Mouse (Mus musculus): ENCODE results near the gene Btbd3. TPM values are rescaled to one million over a fixed set of nuclear protein-coding genes. Genes with fewer than 3 reads are reported as not detected.
"Not testable (repeated sequence)": the region's sequence is repeated elsewhere in the genome, so short reads cannot be mapped to it uniquely, and the experiment has no call there.

The Btbd3 gene
- polyA plus RNA-seq, 1 experiment from 2014 or later, result 8.2 TPM

DNA sequence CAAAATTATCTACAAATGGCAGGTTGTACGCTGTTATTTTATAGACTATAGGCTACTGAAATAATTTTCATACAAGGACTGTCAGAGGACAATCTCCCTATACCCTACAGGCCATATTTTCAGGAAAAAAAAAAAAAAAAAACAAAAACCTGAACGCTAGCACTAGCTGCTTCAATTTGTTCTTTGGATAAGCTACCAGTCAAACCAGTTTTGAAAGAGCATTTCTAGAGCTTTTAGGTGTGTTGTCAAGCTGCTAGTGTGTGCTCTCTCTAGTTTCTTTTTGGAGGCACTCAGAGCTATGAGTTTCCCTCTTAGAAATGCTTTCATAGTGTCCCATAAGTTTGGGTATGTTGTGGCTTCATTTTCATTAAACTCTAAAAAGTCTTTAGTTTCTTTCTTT is 77.8 kb downstream of the Btbd3 start:
- not testable (repeated sequence) for H3K9me3 ChIP-seq (ENCODE audit: control insufficient read depth, low read length); ATAC-seq (replicated peaks; ENCODE audit: low FRiP score); H3K36me3 ChIP-seq (ENCODE audit: control insufficient read depth, insufficient read depth, low read length); H3K4me2 ChIP-seq; H3K4me3 ChIP-seq (ENCODE audit: low read depth, low read length); DNase-seq (ENCODE audit: low spot score); H3K27me3 ChIP-seq (replicated peaks; ENCODE audit: control insufficient read depth, insufficient read depth, low read length); H3K9ac ChIP-seq (ENCODE audit: low read depth, low read length); H3K4me1 ChIP-seq (replicated peaks; ENCODE audit: control insufficient read depth, insufficient read depth, low read length); H3K27ac ChIP-seq (ENCODE audit: low read depth, low read length)
- WGBS, result 63% methylated on average over 2 of the region's 2 CpGs

DNA sequence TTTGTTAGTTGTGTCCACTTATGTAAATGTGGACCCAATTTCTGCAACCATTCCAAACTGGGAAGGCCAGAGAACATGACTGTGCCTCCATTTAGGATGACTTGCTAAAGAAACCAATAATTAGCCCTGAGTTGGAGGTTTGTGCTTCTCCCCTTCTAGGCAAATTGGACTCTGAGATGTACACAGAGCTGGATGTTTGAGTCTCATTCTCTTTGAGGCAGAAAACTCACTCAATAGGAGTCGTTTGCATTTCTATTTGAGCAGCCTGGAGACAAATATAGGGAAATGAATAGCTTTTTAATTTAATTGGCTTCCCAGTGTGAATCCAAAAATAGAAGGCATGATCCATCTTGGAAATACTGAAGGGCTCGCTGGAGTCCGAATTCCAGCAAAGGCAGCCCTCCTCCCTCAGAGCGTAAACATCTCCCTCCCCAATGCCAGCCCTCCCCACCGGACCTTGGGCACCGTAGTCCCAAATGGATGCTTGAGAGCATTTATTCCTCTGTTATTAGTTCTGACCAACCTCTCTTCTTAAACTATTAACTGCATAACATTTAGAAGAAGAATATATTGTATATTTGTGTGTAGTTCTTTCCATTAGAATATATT is 81.6 kb downstream of the Btbd3 start:
- Histone ChIP-seq H3K27ac (ENCODE audit: low read depth, low read length) (no peak overlapping the region), H3K9ac (ENCODE audit: low read depth, low read length) (no peak overlapping the region), H3K9me3 (ENCODE audit: control insufficient read depth, low read length) (no peaks in the 10 kb centered on the region), H3K4me1 (replicated peaks; ENCODE audit: control insufficient read depth, insufficient read depth, low read length) (no peaks in the 10 kb centered on the region), H3K4me2 (no peak overlapping the region), H3K4me3 (ENCODE audit: low read depth, low read length) (no peak overlapping the region), H3K36me3 (ENCODE audit: control insufficient read depth, insufficient read depth, low read length) (no peaks in the 10 kb centered on the region), H3K27me3 (replicated peaks; ENCODE audit: control insufficient read depth, insufficient read depth, low read length) (no peaks in the 10 kb centered on the region)
- 75% methylated on average over 6 of the region's 6 CpGs for WGBS
- DNase-seq (ENCODE audit: low spot score), result no peak
- no peak for ATAC-seq (replicated peaks; ENCODE audit: low FRiP score)

DNA sequence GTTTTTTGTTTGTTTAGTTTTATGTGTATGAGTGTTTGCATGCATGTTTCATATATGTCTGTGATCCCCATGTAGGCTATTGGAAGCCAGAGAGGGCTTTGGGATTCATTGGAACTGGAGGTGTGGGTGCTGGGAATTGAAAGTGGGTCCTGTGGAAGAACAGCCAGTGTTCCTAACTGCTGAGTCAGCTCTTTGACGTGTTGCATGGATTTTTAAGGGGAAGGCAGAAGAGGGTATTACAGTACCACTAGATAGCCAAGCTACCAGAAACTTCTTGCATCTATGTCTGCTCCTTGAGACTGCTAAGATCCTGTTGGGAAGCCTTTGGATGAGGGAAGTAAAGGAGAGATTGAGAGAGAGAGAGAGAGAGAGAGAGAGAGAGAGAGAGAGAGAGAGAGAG is 82.2 kb downstream of the Btbd3 start:
- H3K36me3 ChIP-seq (ENCODE audit: control insufficient read depth, insufficient read depth, low read length), result no peaks in the 10 kb centered on the region
- H3K9ac ChIP-seq (ENCODE audit: low read depth, low read length), result no peak overlapping the region
- H3K9me3 ChIP-seq (ENCODE audit: control insufficient read depth, low read length), result no peaks in the 10 kb centered on the region
- H3K27me3 ChIP-seq (replicated peaks; ENCODE audit: control insufficient read depth, insufficient read depth, low read length), result no peaks in the 10 kb centered on the region
- 81% methylated on average over 1 of the region's 1 CpGs for WGBS
- H3K4me2 ChIP-seq, result no peak overlapping the region
- no peaks in the 10 kb centered on the region for H3K4me1 ChIP-seq (replicated peaks; ENCODE audit: control insufficient read depth, insufficient read depth, low read length)
- ATAC-seq (replicated peaks; ENCODE audit: low FRiP score) (no peak), DNase-seq (ENCODE audit: low spot score) (no peak)
- no peak overlapping the region for H3K4me3 ChIP-seq (ENCODE audit: low read depth, low read length)
- no peak overlapping the region for H3K27ac ChIP-seq (ENCODE audit: low read depth, low read length)

DNA sequence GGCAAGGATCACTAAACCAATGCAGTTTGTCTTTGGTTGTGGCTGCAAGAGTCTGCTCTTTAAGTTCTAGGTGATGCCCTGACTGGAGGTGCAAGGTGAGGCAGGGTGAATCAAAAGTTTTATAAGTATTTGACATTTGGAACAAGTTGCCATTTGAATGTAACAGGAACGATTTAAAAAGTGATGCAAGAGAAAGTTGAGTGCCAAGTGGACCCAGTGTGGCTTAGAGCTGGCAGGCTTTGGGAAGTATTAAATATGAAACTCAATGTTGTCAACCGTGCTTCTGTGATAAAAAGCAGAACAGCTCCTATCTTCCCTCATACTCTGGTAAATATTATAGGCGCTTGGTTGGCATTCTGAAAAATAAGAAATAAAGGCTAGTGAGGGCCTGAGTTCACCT is 99.0 kb downstream of the Btbd3 start:
- Histone ChIP-seq H3K27ac (ENCODE audit: low read depth, low read length) (no peak overlapping the region), H3K4me1 (replicated peaks; ENCODE audit: control insufficient read depth, insufficient read depth, low read length) (no peaks in the 10 kb centered on the region), H3K36me3 (ENCODE audit: control insufficient read depth, insufficient read depth, low read length) (no peaks in the 10 kb centered on the region), H3K4me2 (no peak overlapping the region), H3K9me3 (ENCODE audit: control insufficient read depth, low read length) (no peaks in the 10 kb centered on the region), H3K27me3 (replicated peaks; ENCODE audit: control insufficient read depth, insufficient read depth, low read length) (no peaks in the 10 kb centered on the region), H3K9ac (ENCODE audit: low read depth, low read length) (no peak overlapping the region), H3K4me3 (ENCODE audit: low read depth, low read length) (no peak overlapping the region)
- WGBS, result 77% methylated on average over 3 of the region's 3 CpGs
- no peak for DNase-seq (ENCODE audit: low spot score)
- no peak for ATAC-seq (replicated peaks; ENCODE audit: low FRiP score)

DNA sequence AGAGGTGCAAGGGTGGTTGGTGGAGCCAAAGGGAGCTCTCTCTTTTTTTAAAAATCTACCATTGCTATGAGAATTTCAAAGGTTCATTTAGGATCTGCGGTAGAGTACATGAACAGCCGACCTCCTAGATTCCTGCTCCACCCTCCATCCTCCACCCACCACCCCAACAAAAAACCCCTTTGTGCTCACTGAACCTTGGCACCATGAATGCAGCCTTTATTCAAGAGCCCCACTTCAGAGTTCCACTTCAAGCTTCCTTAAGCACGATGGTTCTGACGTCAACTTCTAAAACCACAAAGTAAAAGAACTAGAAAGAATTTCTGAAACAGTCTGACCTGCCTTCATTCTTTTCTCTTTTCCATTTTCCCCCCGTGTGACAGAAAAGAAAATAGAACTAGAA is 106.1 kb downstream of the Btbd3 start:
- Histone ChIP-seq H3K9ac (ENCODE audit: low read depth, low read length) (no peak overlapping the region), H3K27me3 (replicated peaks; ENCODE audit: control insufficient read depth, insufficient read depth, low read length) (no peaks in the 10 kb centered on the region), H3K4me1 (replicated peaks; ENCODE audit: control insufficient read depth, insufficient read depth, low read length) (no peaks in the 10 kb centered on the region), H3K9me3 (ENCODE audit: control insufficient read depth, low read length) (no peaks in the 10 kb centered on the region), H3K27ac (ENCODE audit: low read depth, low read length) (no peak overlapping the region), H3K4me3 (ENCODE audit: low read depth, low read length) (no peak overlapping the region), H3K36me3 (ENCODE audit: control insufficient read depth, insufficient read depth, low read length) (no peaks in the 10 kb centered on the region), H3K4me2 (no peak overlapping the region)
- ATAC-seq (replicated peaks; ENCODE audit: low FRiP score), result no peak
- DNase-seq (ENCODE audit: low spot score), result no peak
- 71% methylated on average over 5 of the region's 5 CpGs for WGBS

DNA sequence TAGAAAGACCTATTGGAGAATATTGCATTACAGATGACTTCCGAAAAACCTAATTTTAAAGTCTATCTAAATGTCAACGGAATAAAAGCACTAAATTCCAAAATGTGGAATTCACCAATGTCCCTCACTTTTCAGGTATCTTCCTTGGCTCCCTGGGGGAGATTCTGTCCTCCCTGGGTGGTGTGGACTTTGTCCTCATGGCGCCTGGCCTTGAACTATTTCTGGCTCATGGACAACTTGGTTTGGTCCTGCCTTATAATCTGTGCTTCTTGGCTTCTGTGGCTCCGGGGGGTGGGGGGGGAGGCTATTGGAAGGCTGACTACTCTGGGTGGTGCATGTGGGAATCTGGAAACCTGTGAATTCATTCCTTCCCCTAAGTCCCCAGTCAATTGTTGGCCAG is 109.0 kb downstream of the Btbd3 start:
- H3K9ac ChIP-seq (ENCODE audit: low read depth, low read length), result no peak overlapping the region
- H3K9me3 ChIP-seq (ENCODE audit: control insufficient read depth, low read length), result no peaks in the 10 kb centered on the region
- ATAC-seq (replicated peaks; ENCODE audit: low FRiP score), result no peak
- no peak for DNase-seq (ENCODE audit: low spot score)
- no peaks in the 10 kb centered on the region for H3K36me3 ChIP-seq (ENCODE audit: control insufficient read depth, insufficient read depth, low read length)
- H3K4me2 ChIP-seq, result no peak overlapping the region
- H3K27ac ChIP-seq (ENCODE audit: low read depth, low read length), result no peak overlapping the region
- 74% methylated on average over 4 of the region's 4 CpGs for WGBS
- H3K27me3 ChIP-seq (replicated peaks; ENCODE audit: control insufficient read depth, insufficient read depth, low read length), result no peaks in the 10 kb centered on the region
- no peak overlapping the region for H3K4me3 ChIP-seq (ENCODE audit: low read depth, low read length)
- no peaks in the 10 kb centered on the region for H3K4me1 ChIP-seq (replicated peaks; ENCODE audit: control insufficient read depth, insufficient read depth, low read length)

DNA sequence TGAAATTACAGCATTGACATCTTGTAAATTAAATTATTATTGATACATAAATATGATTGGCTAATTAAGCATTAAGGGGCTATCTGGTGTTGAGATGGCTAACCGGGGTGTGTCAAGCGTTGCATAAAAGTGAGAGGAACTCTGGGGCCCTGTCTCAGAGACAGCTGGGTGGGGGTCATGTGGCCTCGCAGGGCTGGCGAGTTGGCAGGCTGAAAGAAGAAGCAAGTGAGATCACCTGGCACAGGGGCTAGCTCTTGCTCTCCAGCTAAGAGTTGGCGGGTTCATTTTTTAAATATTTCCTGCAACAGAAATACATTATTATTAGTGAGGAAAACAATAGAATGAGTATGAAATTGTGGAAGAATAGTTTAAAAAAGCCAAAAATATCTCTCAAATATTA is 118.2 kb downstream of the Btbd3 start:
- ATAC-seq (replicated peaks; ENCODE audit: low FRiP score) (no peak), DNase-seq (ENCODE audit: low spot score) (no peak)
- H3K9ac ChIP-seq (ENCODE audit: low read depth, low read length), result no peak overlapping the region
- no peak overlapping the region for H3K4me3 ChIP-seq (ENCODE audit: low read depth, low read length)
- H3K4me2 ChIP-seq, result no peak overlapping the region
- H3K27me3 ChIP-seq (replicated peaks; ENCODE audit: control insufficient read depth, insufficient read depth, low read length), result no peaks in the 10 kb centered on the region
- H3K9me3 ChIP-seq (ENCODE audit: control insufficient read depth, low read length), result no peaks in the 10 kb centered on the region
- H3K4me1 ChIP-seq (replicated peaks; ENCODE audit: control insufficient read depth, insufficient read depth, low read length), result no peaks in the 10 kb centered on the region
- no peak overlapping the region for H3K27ac ChIP-seq (ENCODE audit: low read depth, low read length)
- H3K36me3 ChIP-seq (ENCODE audit: control insufficient read depth, insufficient read depth, low read length), result no peaks in the 10 kb centered on the region
- 82% methylated on average over 5 of the region's 5 CpGs for WGBS

DNA sequence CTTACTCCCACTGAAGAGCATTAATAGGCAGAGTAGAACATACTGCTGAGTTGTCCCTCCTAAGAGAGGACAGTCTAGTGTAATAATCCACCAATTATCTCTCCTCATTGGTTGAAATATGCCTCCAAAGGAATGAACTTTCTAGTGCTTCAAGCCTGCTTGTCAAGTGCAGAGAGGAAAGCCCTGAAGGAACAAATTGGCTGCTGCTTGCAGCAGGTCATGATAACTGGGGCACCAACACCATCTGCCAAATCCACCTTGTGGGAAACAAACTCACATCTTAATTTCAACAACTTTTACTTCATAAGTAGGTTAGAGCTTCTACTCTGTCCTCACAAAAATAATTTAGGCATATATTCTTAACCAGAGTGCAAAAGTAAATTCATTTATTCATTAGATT is 122.5 kb downstream of the Btbd3 start:
- Histone ChIP-seq H3K27me3 (replicated peaks; ENCODE audit: control insufficient read depth, insufficient read depth, low read length) (no peaks in the 10 kb centered on the region), H3K36me3 (ENCODE audit: control insufficient read depth, insufficient read depth, low read length) (no peaks in the 10 kb centered on the region), H3K4me1 (replicated peaks; ENCODE audit: control insufficient read depth, insufficient read depth, low read length) (no peaks in the 10 kb centered on the region), H3K27ac (ENCODE audit: low read depth, low read length) (no peak overlapping the region), H3K9ac (ENCODE audit: low read depth, low read length) (no peak overlapping the region), H3K4me3 (ENCODE audit: low read depth, low read length) (no peak overlapping the region), H3K9me3 (ENCODE audit: control insufficient read depth, low read length) (no peaks in the 10 kb centered on the region), H3K4me2 (no peak overlapping the region)
- no peak for DNase-seq (ENCODE audit: low spot score)
- no peak for ATAC-seq (replicated peaks; ENCODE audit: low FRiP score)

DNA sequence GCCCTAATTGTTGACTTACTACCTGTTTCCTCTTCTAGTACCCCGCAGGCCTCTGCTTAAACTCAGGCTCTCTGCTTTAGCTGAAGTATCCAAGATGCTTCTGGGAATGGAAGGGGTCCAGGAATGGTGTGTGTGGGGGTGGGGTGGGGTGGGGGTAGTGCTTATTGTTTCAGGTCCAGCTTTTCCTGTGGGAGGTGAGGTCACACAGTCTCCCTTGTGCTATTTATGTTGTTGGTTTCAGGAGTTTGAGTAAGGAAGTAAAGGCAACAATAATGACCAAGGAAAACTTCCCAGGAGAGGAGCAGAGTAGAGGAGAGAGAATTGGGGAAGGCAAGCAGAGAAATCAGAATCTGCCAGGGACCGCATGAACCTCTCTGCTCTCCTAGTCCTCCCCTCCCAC is 128.4 kb downstream of the Btbd3 start:
- no peaks in the 10 kb centered on the region for H3K36me3 ChIP-seq (ENCODE audit: control insufficient read depth, insufficient read depth, low read length)
- DNase-seq (ENCODE audit: low spot score), result no peak
- H3K4me1 ChIP-seq (replicated peaks; ENCODE audit: control insufficient read depth, insufficient read depth, low read length), result no peaks in the 10 kb centered on the region
- H3K9ac ChIP-seq (ENCODE audit: low read depth, low read length), result no peak overlapping the region
- H3K27me3 ChIP-seq (replicated peaks; ENCODE audit: control insufficient read depth, insufficient read depth, low read length), result no peaks in the 10 kb centered on the region
- H3K9me3 ChIP-seq (ENCODE audit: control insufficient read depth, low read length), result no peaks in the 10 kb centered on the region
- H3K4me3 ChIP-seq (ENCODE audit: low read depth, low read length), result no peak overlapping the region
- H3K27ac ChIP-seq (ENCODE audit: low read depth, low read length), result no peak overlapping the region
- 72% methylated on average over 2 of the region's 2 CpGs for WGBS
- ATAC-seq (replicated peaks; ENCODE audit: low FRiP score), result no peak
- H3K4me2 ChIP-seq, result no peak overlapping the region

Measured in liver, embryonic 11.5 days (tissue).